Mouse (Mus musculus) liver, embryonic 11.5 days (tissue): ENCODE results near the gene Lpp. TPM values are rescaled to one million over a fixed set of nuclear protein-coding genes. Genes with fewer than 3 reads are reported as not detected.

Experiments used
- ATAC-seq: fragments of 200-750 bp; cut with Nextera tagmentation; replicated peaks from 2 replicates; pipeline ENCODE4 v1.8.0; 2017; ENCODE audit warnings: moderate number of reproducible peaks, mild to moderate bottlenecking, moderate TSS enrichment, moderate library complexity; ENCODE audit not compliant: low FRiP score
- DNase-seq: peaks from one replicate; pipeline ENCODE4 v3.0.0-alpha.2; 2017; ENCODE audit warnings: low spot score
- H3K27ac ChIP-seq: fragments of 300-500 bp; sonication (generic); 2 replicates; pipeline ENCODE4 v1.5.1; 2014; ENCODE audit warnings: mild to moderate bottlenecking, low read depth, low read length, control low read depth
- H3K27me3 ChIP-seq: fragments of 300-500 bp; sonication (generic); replicated peaks from 2 replicates; pipeline ENCODE4 v1.6.1; 2014; ENCODE audit warnings: low read length, mixed read lengths; ENCODE audit not compliant: control insufficient read depth, insufficient read depth
- H3K36me3 ChIP-seq: fragments of 300-500 bp; sonication (generic); 2 replicates; pipeline ENCODE4 v1.6.1; 2014; ENCODE audit warnings: mild to moderate bottlenecking, low read length, moderate library complexity, mixed read lengths; ENCODE audit not compliant: control insufficient read depth, insufficient read depth
- H3K4me1 ChIP-seq: fragments of 300-500 bp; sonication (generic); replicated peaks from 2 replicates; pipeline ENCODE4 v1.6.1; 2014; ENCODE audit warnings: low read length, mixed read lengths; ENCODE audit not compliant: control insufficient read depth, insufficient read depth
- H3K4me2 ChIP-seq: fragments of 300-500 bp; sonication (generic); 2 replicates; pipeline ENCODE4 v1.6.1; 2014; ENCODE audit warnings: mild to moderate bottlenecking, control low read depth, moderate library complexity
- H3K4me3 ChIP-seq: fragments of 300-500 bp; sonication (generic); 2 replicates; pipeline ENCODE4 v1.5.1; 2014; ENCODE audit warnings: low read depth, low read length, control low read depth
- H3K9ac ChIP-seq: fragments of 300-500 bp; sonication (generic); 2 replicates; pipeline ENCODE4 v1.6.1; 2014; ENCODE audit warnings: low read depth, low read length, control low read depth
- H3K9me3 ChIP-seq: fragments of 300-500 bp; sonication (generic); 2 replicates; pipeline ENCODE4 v1.6.1; 2016; ENCODE audit warnings: low read length, inconsistent platforms, mixed read lengths; ENCODE audit not compliant: control insufficient read depth
- WGBS: fragments of 180-500 bp; shearing (Covaris S2); extraction: QIAGEN DNeasy Blood & Tissue Kit; methylation state at CpG from one replicate; pipeline ENCODE4 v1.1.7; 2014; 5-methylcytosine and 5-hydroxymethylcytosine counted together
- polyA plus RNA-seq: library from polyadenylated mRNA; unstranded; fragments of >200 nt; fragmentation: Nextera tagmentation; extraction: Ambion mirVana; gene quantifications from 2 replicates; pipeline ENCODE4 v1.2.1, GENCODE M21; 2014

The Lpp gene
- polyA plus RNA-seq, 1 experiment from 2014 or later, result 21.2 TPM

DNA sequence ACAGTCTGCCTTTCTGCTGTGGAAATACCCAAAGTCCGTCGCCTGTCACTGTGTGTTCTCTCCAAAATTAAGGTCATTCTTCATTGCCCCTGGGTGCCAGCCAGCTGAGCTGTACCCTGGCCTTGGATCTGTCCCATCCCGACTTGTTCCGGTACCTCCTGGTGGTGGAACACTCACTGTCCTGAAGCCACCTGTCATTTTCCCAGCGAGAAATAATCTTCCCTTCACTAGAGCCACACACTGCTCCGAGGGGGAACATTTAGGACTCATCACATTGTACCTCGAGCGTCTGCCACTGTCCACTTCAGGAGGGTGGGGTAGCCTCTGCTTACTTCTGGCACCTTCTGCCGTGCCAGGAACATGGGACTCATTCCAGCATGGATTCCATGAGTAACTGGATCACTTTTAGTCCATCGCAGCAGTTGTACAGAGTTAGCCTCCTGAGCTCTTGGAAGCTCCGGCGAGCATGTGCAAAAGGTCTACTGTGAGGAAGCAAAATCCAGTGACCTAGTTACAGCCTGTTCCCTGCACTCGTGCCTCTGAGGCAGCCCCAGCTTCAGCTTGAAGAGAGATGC is 90.3 kb downstream of the Lpp start:
- H3K27ac ChIP-seq, result no peak overlapping the region; the same call in 1 of the 2 replicates
- ATAC-seq, result no peak

DNA sequence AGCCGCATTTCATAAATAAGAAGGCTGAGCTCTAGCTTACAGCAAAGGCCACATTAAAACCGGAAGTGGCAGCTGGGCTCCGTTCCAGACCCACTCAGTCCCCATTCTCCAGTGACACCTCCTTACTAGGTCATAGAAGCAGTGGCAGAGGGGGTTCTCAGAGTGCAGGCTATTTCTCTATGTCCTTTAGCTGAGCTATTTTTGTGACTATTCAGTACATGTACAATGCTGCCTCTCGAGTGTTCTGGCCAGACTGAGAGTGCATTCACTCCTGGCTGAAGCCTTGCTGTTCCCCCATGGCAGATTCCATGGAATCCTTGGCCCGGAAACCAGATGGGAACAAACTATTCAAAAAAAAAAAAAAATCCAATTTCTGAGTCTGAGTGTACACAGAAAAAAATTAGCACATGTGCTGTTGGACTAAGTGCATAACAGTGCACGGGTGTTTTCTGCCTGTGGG is 94.5 kb downstream of the Lpp start:
- peaks cover 8% of the 10 kb centered on the region for H3K4me1 ChIP-seq
- no peak overlapping the region for H3K9ac ChIP-seq
- H3K9me3 ChIP-seq, result no peaks in the 10 kb centered on the region
- no peak overlapping the region for H3K4me3 ChIP-seq
- ATAC-seq (no peak), DNase-seq (no peak)
- H3K36me3 ChIP-seq, result no peaks in the 10 kb centered on the region
- H3K27ac ChIP-seq, result no peak overlapping the region
- H3K27me3 ChIP-seq, result no peaks in the 10 kb centered on the region
- no peak overlapping the region for H3K4me2 ChIP-seq
- 73% methylated on average over 6 of the region's 6 CpGs for WGBS

More for the DNA sequence above, 90.3 kb downstream of the Lpp start:
- Histone ChIP-seq H3K4me2 (no peak overlapping the region), H3K4me1 (no peaks in the 10 kb centered on the region), H3K9me3 (no peaks in the 10 kb centered on the region), H3K27me3 (no peaks in the 10 kb centered on the region), H3K36me3 (no peaks in the 10 kb centered on the region), H3K4me3 (no peak overlapping the region), H3K9ac (no peak overlapping the region)
- no peak for DNase-seq
- WGBS, result 88% methylated on average over 13 of the region's 13 CpGs

DNA sequence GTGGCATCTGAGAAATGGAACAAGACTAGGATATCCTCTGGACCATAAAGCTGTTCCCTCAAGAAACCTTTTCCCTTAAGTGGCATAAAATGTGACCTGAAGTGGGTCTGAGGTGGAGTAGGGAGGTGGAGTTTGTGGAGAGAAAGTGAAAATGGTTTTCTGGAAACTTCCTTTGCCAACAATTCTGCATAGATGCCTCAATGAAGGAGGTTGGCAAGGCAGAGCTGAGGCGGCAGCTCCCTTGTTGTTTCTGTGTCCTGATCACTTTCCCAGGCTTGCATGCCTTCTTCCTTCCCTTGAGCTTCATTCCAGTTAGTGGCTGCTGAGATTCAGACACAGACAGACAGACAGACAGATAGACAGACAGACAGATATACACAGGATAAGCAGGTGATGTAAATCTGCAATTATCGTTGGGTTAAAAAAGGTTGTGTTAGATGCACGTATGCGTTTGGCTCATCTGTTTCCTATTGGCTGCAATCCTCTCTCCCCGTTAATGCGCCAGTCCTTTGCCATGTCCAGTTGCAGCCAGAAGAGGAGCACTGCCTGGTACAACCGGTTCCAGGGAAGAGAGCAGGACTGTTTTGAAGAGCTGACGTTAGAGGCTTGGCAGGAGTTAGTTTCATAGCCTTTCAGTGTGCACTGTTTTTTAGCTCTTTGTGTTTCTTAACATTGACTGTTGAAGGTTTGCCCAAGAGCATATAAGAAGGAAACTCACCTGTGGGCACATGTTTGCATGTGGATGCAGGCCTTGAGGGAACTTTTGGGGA is 96.4 kb downstream of the Lpp start:
- Histone ChIP-seq H3K27ac (no peak overlapping the region), H3K9ac (no peak overlapping the region)
- DNase-seq, result no peak

DNA sequence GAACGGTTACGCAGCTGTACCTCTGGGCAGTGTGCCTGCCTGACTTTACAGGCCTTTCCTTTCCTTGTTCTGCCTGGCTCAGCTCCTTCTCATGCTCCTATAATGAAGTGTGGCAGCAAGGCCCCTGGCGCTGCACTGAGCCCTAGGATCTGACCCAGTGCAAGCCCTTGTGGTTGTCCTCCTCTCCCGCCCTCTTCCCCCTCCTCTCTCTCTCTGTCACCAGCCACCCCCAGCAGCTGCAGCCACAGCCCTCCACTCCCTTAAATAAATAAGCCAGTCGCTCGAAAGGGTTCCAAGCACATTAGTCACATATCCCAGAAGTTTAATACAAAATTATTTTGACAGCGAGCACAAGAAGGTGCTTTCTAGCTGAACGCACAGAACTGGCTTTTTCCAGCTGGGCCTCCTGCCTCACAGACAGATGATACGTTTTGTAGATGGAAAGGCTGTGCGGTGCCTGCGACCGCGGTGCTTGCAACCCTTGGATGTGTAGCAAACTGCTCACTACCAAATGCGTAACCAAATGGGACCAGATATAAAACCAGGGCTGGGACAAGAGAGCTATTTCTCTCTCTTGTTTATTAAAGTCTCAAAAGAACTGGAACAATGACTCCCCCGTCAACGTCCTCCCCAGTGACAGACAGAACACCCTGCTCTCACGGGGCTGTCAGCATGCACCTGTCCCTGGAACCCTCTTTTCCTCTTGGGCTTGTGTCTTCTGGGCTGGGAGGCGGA is 97.6 kb downstream of the Lpp start:
- DNase-seq, result no peak
- Histone ChIP-seq H3K27ac (no peak overlapping the region), H3K9me3 (no peaks in the 10 kb centered on the region), H3K4me1 (peaks cover 8% of the 10 kb centered on the region), H3K4me2 (no peak overlapping the region), H3K4me3 (no peak overlapping the region), H3K27me3 (no peaks in the 10 kb centered on the region), H3K9ac (no peak overlapping the region), H3K36me3 (no peaks in the 10 kb centered on the region)
- ATAC-seq, result no peak
- WGBS, result 65% methylated on average over 18 of the region's 18 CpGs

More for the DNA sequence above, 96.4 kb downstream of the Lpp start:
- no peak for ATAC-seq
- no peak overlapping the region for H3K4me2 ChIP-seq
- H3K4me3 ChIP-seq, result no peak overlapping the region
- peaks cover 8% of the 10 kb centered on the region for H3K4me1 ChIP-seq
- no peaks in the 10 kb centered on the region for H3K27me3 ChIP-seq
- no peaks in the 10 kb centered on the region for H3K36me3 ChIP-seq
- 85% methylated on average over 8 of the region's 8 CpGs for WGBS
- H3K9me3 ChIP-seq, result no peaks in the 10 kb centered on the region

DNA sequence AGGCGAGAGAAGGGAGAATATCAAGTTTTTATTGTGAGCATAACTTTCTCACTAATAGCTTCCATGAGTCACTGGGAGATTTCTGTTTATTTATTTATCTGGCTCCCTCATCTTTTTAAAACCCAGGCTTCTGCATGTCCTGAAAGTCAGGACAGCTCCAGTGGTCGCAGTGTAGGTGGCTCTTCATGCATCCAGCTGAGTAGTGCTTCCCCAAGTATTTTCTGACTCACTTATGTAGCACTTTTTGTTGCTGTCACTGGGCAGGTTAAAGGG is 98.1 kb downstream of the Lpp start:
- WGBS, result 83% methylated on average over 2 of the region's 2 CpGs
- DNase-seq (no peak), ATAC-seq (no peak)
- Histone ChIP-seq H3K4me2 (no peak overlapping the region), H3K27ac (no peak overlapping the region), H3K36me3 (no peaks in the 10 kb centered on the region), H3K9me3 (no peaks in the 10 kb centered on the region), H3K27me3 (no peaks in the 10 kb centered on the region), H3K4me1 (peaks cover 8% of the 10 kb centered on the region), H3K9ac (no peak overlapping the region), H3K4me3 (no peak overlapping the region)

DNA sequence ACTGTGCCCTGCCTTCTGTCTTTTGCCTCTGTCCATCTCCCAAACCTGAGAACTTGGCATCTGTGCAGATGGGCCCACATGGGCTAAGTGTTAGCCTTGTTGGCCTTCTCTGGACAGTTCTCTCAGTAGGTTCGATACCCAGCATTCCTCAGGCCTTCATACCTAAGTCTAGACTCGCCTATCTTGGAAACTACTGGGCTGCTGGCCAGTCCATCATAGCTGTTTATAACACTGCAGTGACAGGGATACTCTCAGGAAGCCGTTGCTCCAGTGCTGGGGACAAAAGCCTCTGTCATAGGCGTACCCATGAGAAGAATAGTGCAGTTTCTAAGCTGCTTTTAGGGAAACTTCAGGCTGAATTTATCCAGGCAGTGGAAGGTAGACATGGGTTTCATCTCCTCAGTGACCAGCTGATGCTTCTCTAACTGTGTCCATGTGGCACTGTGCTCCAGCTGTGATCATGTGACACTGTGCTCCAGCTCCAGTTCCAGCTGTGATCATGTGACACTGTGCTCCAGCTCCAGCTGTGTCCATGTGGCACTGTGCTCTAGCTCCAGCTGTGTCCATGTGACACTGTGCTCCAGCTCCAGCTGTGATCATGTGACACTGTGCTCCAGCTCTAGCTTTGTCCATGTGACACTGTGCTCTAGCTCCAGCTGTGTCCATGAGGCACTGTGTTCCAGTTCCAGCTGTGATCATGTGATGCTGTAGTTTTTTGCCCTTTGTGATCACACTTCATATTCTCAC is 99.1 kb downstream of the Lpp start:
- no peak for DNase-seq
- ATAC-seq, result no peak
- no peaks in the 10 kb centered on the region for H3K27me3 ChIP-seq
- no peaks in the 10 kb centered on the region for H3K9me3 ChIP-seq
- H3K4me2 ChIP-seq, result no peak overlapping the region
- no peaks in the 10 kb centered on the region for H3K36me3 ChIP-seq
- H3K4me1 ChIP-seq, result peaks cover 8% of the 10 kb centered on the region
- no peak overlapping the region for H3K27ac ChIP-seq
- no peak overlapping the region for H3K4me3 ChIP-seq
- 77% methylated on average over 4 of the region's 4 CpGs for WGBS
- H3K9ac ChIP-seq, result no peak overlapping the region

DNA sequence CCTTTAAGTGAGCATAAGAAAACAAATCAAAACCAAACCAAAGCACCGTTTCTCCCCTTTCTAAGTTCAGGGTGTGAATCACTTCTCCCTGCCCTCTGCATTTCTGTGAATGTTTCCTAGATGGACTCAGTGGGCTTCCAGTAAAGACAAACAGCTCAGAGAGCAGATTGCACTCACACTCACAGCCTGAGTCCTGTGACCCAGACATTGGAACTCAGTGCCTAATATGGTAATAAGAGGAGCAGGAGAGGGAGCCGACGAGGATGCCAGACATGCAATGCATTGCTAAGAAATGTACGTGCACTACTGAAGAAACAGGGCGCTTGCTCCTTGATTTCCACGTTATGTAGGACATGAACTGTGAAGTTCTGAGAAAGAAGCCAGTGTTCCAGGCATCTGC is 101.2 kb downstream of the Lpp start:
- Histone ChIP-seq H3K27me3 (no peaks in the 10 kb centered on the region), H3K36me3 (no peaks in the 10 kb centered on the region), H3K9me3 (no peaks in the 10 kb centered on the region), H3K4me1 (peaks cover 8% of the 10 kb centered on the region), H3K4me2 (no peak overlapping the region), H3K4me3 (no peak overlapping the region), H3K9ac (no peak overlapping the region), H3K27ac (no peak overlapping the region)
- DNase-seq (no peak), ATAC-seq (no peak)
- 66% methylated on average over 6 of the region's 6 CpGs for WGBS

DNA sequence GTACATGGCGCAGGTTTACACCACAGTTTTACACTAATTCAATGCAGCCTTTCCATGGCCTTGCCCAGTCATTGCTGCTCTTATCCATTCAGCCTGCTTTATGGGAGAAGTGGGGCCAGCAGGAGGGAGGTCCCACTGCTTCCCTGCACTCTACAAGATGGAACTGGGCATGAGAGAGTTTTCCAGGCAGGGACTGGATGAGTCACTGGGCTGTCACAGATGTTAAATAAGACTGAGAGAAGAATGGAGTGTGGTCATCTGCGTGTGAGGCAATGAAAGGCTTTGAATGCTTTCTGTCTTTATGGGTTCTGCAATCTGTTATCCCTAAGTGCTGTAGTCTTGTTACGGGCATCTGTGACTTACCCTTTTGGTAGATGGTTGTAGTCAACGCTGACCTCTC is 102.2 kb downstream of the Lpp start:
- no peaks in the 10 kb centered on the region for H3K27me3 ChIP-seq
- no peaks in the 10 kb centered on the region for H3K36me3 ChIP-seq
- H3K4me3 ChIP-seq, result no peak overlapping the region
- H3K9ac ChIP-seq, result no peak overlapping the region
- 81% methylated on average over 4 of the region's 4 CpGs for WGBS
- H3K27ac ChIP-seq, result no peak overlapping the region
- ATAC-seq (no peak), DNase-seq (no peak)
- no peak overlapping the region for H3K4me2 ChIP-seq
- H3K4me1 ChIP-seq, result peaks cover 2% of the 10 kb centered on the region
- H3K9me3 ChIP-seq, result no peaks in the 10 kb centered on the region
